Mouse (Mus musculus) thymus, postnatal 14 days (tissue): ENCODE measurements around the gene Chm.
"Not testable (repeated sequence)": the region's sequence is repeated elsewhere in the genome, so short reads cannot be mapped to it uniquely, and the experiment has no call there.

Experiments
- DNase-seq: peaks from one replicate; pipeline ENCODE4 v3.0.0; 2021

Gene Chm

DNA sequence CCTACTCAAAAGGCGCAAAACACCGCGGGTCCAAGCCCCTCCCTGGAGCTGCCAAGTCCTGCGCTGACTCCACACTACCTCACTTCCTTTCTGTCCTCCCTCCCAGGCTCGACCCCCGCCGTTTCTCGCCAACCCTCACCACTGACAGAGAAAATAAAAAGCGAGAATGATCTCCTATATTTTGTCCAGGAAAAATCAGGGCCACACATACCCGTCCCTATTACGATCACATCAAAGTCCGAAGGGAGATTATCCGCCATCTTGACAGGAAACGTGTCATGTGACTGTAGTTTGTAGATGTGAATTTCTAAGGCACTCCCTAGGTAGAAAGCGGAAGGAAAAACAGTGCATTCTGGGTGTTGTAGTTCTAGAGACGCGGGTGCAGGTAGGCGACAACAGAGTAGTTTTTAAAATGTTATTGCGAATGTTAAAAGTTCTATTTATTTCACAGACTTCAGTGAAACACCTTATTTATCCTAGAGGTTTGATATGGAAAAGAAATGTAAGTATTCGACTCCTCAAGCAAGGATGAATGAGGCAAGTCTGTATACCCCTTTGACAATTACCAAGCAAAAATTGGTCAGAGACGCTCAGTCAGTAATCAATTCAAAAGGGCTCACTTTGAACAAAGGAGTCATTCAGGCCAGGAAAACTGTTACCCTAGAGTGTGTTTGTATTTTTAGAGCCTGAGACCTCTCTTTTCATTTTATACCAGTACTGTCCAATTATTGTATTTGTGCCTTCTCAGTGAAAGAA, at the start of gene Chm:
Gene Chm, minus strand, starts transcription at position 288 of the 756 bp plus-strand sequence.
- DNase-seq = peak; percentile 53

DNA sequence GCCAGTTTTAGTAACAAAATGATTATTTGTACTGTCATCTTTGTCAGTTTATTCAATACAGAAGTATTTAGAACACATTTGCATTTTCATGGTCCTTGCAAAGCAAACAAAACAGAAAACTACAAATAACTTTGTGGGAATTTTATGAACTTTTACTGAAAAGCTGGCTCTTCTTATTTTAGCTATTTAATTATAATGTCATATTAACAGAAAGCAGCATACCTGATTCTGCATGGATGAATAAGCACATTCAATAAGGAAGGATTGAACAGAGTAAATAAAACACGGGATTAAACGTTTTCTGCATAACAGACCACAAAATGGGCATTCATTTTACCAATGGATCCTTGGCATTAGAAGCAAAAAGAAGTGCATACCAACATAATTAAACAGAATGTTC, 8.6 kb upstream of the Chm start:
- no peak for DNase-seq

DNA sequence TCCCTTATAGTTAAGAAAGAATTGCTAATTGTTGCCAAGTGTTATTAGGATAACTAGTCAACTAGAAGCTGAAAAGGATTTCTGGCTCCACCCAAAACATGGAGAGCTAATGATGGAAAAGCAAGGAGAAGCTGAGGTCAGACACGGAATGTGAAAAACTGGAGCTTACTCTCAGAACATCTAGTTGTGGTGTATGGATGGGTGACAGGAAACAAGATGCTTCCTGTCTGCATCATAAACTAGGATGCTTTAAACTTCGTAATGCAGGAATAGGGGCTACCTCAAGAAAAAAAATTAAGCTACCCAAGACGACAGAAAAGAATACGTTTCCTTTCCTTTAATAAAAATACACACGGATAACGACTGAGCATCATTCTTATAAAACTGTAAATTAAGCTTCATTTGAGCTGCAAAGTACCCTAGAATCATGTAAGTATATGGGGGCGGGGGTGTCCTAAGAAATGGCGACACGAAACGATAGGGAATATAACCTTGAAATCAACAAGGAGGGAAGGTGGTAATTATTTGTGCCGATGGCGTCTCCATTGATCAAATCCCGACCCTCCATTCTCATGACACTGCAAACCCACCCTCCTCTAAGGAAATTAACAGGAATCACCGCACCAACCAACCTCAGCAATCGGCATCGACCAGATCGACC, 618 bp downstream of the Chm start:
- no peak for DNase-seq

DNA sequence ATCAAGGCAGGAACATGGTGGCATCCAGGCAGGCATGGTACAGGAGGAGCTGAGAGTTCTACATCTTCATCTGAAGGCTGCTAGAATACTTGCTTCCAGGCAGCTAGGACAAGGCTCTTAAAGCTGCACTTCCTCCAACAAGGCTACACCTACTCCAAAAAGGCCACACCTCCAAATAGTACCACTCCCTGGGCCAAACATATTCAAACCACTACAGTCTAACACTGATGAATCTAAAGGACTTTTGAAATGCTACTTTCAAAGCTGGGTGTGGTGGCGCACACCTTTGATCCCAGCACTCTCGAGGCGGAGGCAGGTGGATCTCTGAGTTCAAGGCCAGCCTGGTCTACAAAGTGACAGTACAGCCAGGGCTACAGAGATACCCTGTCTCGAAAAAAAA, 4.5 kb downstream of the Chm start:
- DNase-seq = not testable (repeated sequence)

DNA sequence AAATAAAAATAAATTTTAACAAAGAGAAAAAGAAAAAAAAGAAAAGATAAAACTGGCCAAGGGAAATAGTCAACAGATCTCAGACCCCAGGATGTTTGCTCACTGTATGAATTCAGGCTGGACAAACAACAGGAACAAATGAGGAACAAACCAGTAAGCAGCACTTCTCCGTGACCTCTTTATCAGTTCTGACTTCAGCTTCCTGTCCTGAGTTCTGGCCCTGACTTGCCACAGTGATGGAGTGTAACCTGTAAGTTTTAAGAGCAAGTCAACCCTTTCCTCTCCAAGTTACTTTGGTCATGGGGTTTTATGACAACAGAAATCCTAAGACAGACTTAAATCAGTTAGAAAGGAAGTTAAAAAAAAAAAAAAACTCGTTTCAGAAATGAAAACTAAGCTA, 12.6 kb downstream of the Chm start:
- no peak for DNase-seq

DNA sequence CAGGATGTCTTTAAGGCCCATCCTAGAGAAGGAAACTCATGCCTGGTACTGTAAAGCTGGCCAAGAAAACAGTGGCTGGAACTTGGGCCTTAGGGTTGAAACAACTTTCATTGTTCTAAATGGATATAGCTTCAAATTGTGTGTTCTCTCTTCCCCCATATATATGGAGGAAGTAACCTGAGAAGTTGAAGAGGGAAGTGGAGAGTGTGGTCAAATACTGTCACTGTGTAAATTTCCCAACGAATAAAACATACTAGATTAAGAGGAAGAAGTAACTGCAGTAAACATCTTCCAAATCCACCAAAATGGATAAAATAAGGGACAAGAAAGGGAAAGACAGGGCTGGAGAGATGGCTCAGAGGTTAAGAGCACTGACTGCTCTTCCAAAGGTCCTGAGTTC, 13.0 kb downstream of the Chm start:
- no peak for DNase-seq

DNA sequence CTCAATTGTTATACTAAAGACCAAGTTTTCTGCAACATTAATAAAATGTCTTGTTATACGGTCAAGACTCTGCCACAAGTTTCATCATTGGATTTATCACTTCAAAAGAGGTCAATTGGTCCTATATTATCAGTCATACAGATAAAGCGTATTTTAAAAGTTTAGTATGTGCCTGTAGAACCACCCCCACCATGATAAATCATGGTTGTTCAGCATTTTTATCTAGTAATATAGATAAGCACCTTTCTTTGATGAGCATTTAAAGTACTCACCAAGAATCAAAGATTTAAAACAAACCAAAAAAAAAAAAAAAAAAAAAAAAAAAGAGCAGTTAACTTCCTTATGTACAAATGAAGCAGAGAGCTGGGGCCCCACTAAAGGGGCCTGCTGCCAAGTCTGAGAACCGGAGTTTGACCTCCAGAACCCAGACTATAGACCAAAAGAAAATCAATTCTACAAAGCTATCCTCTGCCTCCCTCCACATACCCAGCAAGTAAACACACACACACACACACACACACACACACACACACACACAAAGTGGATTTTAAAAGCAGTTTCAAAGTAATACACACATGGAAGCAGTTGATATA, 25.0 kb downstream of the Chm start:
- DNase-seq = no peak

DNA sequence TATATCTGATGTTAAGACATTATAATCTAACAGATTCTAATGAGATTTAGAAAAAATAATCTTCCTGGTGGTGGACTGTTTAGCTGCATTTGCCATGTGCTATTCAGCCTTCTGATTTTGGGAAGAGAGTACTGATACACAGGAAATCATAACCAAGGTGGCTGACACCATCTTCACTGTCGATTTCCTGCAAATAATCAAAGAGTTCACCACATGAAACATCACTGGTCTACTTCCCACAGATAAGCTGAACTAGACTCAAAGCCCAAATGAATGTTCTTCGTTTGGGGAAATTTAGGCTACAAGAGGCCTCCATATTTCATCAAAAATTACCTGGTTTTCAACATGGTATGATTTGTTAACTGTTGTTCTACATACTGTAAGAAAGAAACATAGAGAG, 101.1 kb downstream of the Chm start:
- DNase-seq = no peak

DNA sequence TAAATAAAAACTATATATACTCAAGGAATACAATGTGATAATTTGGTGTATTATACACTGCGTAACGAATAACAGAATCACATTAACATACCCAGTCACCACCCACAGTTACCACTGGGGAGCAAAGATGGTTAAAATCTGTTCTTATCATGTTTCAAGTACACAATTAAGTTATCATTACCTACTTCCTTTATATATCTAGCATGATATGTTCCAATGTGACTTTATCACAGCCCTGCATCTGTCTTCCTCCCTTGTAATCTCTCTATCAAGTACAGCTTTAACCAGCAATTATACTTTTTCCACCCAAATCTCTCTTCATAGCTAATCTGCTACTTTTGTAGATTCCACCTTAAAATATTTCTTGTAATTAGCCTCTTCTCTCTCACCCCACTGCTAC, 109.3 kb downstream of the Chm start:
- DNase-seq = no peak

DNA sequence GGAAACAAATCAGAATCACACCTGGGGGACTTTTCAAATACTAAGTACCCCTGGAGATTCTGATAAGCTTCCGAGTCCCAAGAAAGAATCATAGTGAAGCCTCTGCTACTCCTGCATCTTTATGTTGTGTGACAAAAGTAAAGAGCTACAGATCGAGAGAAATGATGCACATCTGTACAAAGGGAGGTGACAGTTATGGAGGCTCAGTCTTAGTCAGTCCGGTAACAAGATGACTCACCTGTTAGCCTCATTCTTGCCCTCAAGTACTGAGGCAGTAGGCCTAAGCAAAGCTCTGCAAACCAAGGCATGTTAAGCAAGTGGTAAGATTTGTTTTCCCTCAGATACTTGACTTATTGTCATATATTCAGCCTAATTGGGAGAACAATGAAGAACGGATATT, 110.5 kb downstream of the Chm start:
- no peak for DNase-seq

DNA sequence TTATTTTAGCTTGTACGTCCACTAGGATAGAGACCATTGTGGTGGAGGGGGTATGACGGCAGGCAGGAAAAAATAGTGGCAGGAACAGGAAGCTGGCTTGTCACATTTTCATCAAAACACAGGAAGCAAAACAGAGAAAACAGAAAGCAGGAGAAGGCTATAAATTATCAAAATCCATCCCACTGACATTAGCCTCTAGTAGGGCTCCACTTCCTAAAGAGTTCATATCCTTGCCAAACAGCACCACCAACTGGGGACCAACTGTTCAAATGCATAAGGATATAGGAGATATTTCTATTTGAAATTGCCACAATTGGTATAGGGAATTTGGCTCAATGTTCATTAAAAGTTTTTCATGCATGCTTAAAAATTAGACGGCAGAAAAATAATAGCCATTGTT, 181.7 kb downstream of the Chm start:
- no peak for DNase-seq

DNA sequence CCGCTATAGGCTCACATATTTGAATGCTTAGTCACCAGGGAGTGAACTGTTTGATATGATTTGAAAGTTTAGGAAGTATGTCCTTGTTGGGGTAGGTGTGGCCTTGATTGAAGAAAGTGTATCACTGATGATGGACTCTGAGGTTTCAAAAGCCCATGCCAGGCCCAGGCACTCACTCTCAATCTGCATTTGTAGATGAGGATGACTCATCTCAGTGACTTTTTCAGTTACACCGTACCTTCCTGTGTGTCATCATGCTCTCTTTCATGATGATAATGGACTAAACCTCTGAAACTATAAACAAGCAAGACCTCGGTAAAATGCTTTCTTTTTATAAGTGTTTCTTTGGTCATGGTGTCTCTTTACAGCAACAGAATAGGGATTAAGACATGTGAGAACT, 183.1 kb downstream of the Chm start:
- DNase-seq = no peak
